Mouse (Mus musculus): Measurements from ENCODE around the gene Cfl1. TPM values are rescaled to one million over a fixed set of nuclear protein-coding genes. Genes with fewer than 3 reads are reported as not detected.
A peak's percentile ranks its signal among the peaks of the same experiment; 100 is the strongest.

Gene Cfl1
- polyA plus RNA-seq, 1 experiment: 568 TPM

- H3K4me3 ChIP-seq (replicated peaks; ENCODE audit: extremely low read depth, low read depth, low read length): peak overlapping the region; percentile 47
- H3K4me1 ChIP-seq (ENCODE audit: control insufficient read depth, insufficient read depth, low read length): peaks cover 4% of the 10 kb centered on the region; the same call in 1 of the 2 replicates
- no peak for DNase-seq
- TF ChIP-seq CTCF (IDR thresholded peaks at IDR 0.05; ENCODE audit: insufficient read depth, low read length) (no peak), POLR2A (IDR thresholded peaks at IDR 0.05; ENCODE audit: borderline replicate concordance, extremely low read depth, low read depth, low read length) (no peak)
- 29% methylated on average over 13 of the region's 13 CpGs for WGBS
Observed at GRCm38 (mm10) chr19:5475069-5475714, 15.1 kb upstream of the Cfl1 start.

GRCm38 (mm10) chr19:5477004-5477667, 13.1 kb upstream of the Cfl1 start:
- peaks cover 4% of the 10 kb centered on the region; the same call in 1 of the 2 replicates for H3K4me1 ChIP-seq (ENCODE audit: control insufficient read depth, insufficient read depth, low read length)
- H3K4me3 ChIP-seq (replicated peaks; ENCODE audit: extremely low read depth, low read depth, low read length): no peak overlapping the region
- 84% methylated on average over 10 of the region's 10 CpGs for WGBS
- TF ChIP-seq CTCF (IDR thresholded peaks at IDR 0.05; ENCODE audit: insufficient read depth, low read length) (no peak), POLR2A (IDR thresholded peaks at IDR 0.05; ENCODE audit: borderline replicate concordance, extremely low read depth, low read depth, low read length) (no peak)
- no peak for DNase-seq

GRCm38 (mm10) chr19:5477668-5478300, 12.5 kb upstream of the Cfl1 start:
- DNase-seq: no peak
- Histone ChIP-seq H3K4me3 (replicated peaks; ENCODE audit: extremely low read depth, low read depth, low read length) (no peak overlapping the region), H3K4me1 (ENCODE audit: control insufficient read depth, insufficient read depth, low read length) (peaks cover 4% of the 10 kb centered on the region; the same call in 1 of the 2 replicates)
- WGBS: 87% methylated on average over 18 of the region's 18 CpGs
- TF ChIP-seq CTCF (IDR thresholded peaks at IDR 0.05; ENCODE audit: insufficient read depth, low read length) (no peak), POLR2A (IDR thresholded peaks at IDR 0.05; ENCODE audit: borderline replicate concordance, extremely low read depth, low read depth, low read length) (no peak)

- H3K4me1 ChIP-seq (ENCODE audit: control insufficient read depth, insufficient read depth, low read length): no peaks in the 10 kb centered on the region
- no peak overlapping the region for H3K4me3 ChIP-seq (replicated peaks; ENCODE audit: extremely low read depth, low read depth, low read length)
- TF ChIP-seq POLR2A (IDR thresholded peaks at IDR 0.05; ENCODE audit: borderline replicate concordance, extremely low read depth, low read depth, low read length): no peak
- no peak for TF ChIP-seq CTCF (IDR thresholded peaks at IDR 0.05; ENCODE audit: insufficient read depth, low read length)
- WGBS: 85% methylated on average over 10 of the region's 10 CpGs
- no peak for DNase-seq
Observed at GRCm38 (mm10) chr19:5480016-5480415, 10.2 kb upstream of the Cfl1 start.

GRCm38 (mm10) chr19:5481398-5481797, 8.9 kb upstream of the Cfl1 start:
- no peak for DNase-seq

GRCm38 (mm10) chr19:5483386-5484359, 6.6 kb upstream of the Cfl1 start:
- no peak for TF ChIP-seq POLR2A (IDR thresholded peaks at IDR 0.05; ENCODE audit: borderline replicate concordance, extremely low read depth, low read depth, low read length)
- TF ChIP-seq CTCF (IDR thresholded peaks at IDR 0.05; ENCODE audit: insufficient read depth, low read length): no peak
- 85% methylated on average over 19 of the region's 19 CpGs for WGBS
- Histone ChIP-seq H3K4me1 (ENCODE audit: control insufficient read depth, insufficient read depth, low read length) (peaks cover 5% of the 10 kb centered on the region; the same call in 1 of the 2 replicates), H3K4me3 (replicated peaks; ENCODE audit: extremely low read depth, low read depth, low read length) (no peak overlapping the region)
- DNase-seq: no peak

More at GRCm38 (mm10) chr19:5481398-5481797, 8.9 kb upstream of the Cfl1 start:
- Histone ChIP-seq H3K4me1 (ENCODE audit: control insufficient read depth, insufficient read depth, low read length) (no peaks in the 10 kb centered on the region), H3K4me3 (replicated peaks; ENCODE audit: extremely low read depth, low read depth, low read length) (no peak overlapping the region)
- WGBS: 91% methylated on average over 10 of the region's 10 CpGs
- TF ChIP-seq POLR2A (IDR thresholded peaks at IDR 0.05; ENCODE audit: borderline replicate concordance, extremely low read depth, low read depth, low read length) (no peak), CTCF (IDR thresholded peaks at IDR 0.05; ENCODE audit: insufficient read depth, low read length) (no peak)

GRCm38 (mm10) chr19:5484496-5484895, 5.8 kb upstream of the Cfl1 start:
- Histone ChIP-seq H3K4me3 (replicated peaks; ENCODE audit: extremely low read depth, low read depth, low read length) (no peak overlapping the region), H3K4me1 (ENCODE audit: control insufficient read depth, insufficient read depth, low read length) (peaks cover 5% of the 10 kb centered on the region; the same call in 1 of the 2 replicates)
- TF ChIP-seq POLR2A (IDR thresholded peaks at IDR 0.05; ENCODE audit: borderline replicate concordance, extremely low read depth, low read depth, low read length) (no peak), CTCF (IDR thresholded peaks at IDR 0.05; ENCODE audit: insufficient read depth, low read length) (no peak)
- DNase-seq: no peak
- WGBS: 77% methylated on average over 5 of the region's 5 CpGs

- DNase-seq: no peak
- Histone ChIP-seq H3K4me3 (replicated peaks; ENCODE audit: extremely low read depth, low read depth, low read length) (no peak overlapping the region), H3K4me1 (ENCODE audit: control insufficient read depth, insufficient read depth, low read length) (peaks cover 5% of the 10 kb centered on the region; the same call in 1 of the 2 replicates)
- no peak for TF ChIP-seq POLR2A (IDR thresholded peaks at IDR 0.05; ENCODE audit: borderline replicate concordance, extremely low read depth, low read depth, low read length)
- TF ChIP-seq CTCF (IDR thresholded peaks at IDR 0.05; ENCODE audit: insufficient read depth, low read length): no peak
- WGBS: 62% methylated on average over 8 of the region's 8 CpGs
Observed at GRCm38 (mm10) chr19:5485371-5485770, 4.9 kb upstream of the Cfl1 start.

Data from lung, adult 2 months (tissue).